Mouse (Mus musculus) frontal cortex, postnatal 36 days (tissue): Measurements from ENCODE around the gene Rbfox2.

Source experiments
- DNase-seq, 2 experiments: peaks; one replicate each; pipeline ENCODE4 v3.0.0; 2022; ENCODE audit warnings: low spot score in 2 of 2

Gene Rbfox2

GRCm38 (mm10) chr15:77235551-77235950, 71.3 kb downstream of the Rbfox2 start:
- DNase-seq = no peak

GRCm38 (mm10) chr15:77234296-77234695, 72.5 kb downstream of the Rbfox2 start:
- DNase-seq = no peak

- no peak for DNase-seq
Measured at GRCm38 (mm10) chr15:77230144-77230543, 76.7 kb downstream of the Rbfox2 start.

- no peak for DNase-seq
Measured at GRCm38 (mm10) chr15:77226831-77227354, 79.9 kb downstream of the Rbfox2 start.

GRCm38 (mm10) chr15:77225858-77226257, 80.9 kb downstream of the Rbfox2 start:
- no peak for DNase-seq

GRCm38 (mm10) chr15:77225274-77225673, 81.5 kb downstream of the Rbfox2 start:
- no peak for DNase-seq

- DNase-seq = no peak
Measured at GRCm38 (mm10) chr15:77220833-77221232, 86.0 kb downstream of the Rbfox2 start.

- DNase-seq = no peak
Measured at GRCm38 (mm10) chr15:77220137-77220536, 86.7 kb downstream of the Rbfox2 start.

- no peak for DNase-seq
Measured at GRCm38 (mm10) chr15:77219571-77219970, 87.2 kb downstream of the Rbfox2 start.

GRCm38 (mm10) chr15:77218007-77218406, 88.8 kb downstream of the Rbfox2 start:
- DNase-seq = no peak

GRCm38 (mm10) chr15:77217523-77217922, 89.3 kb downstream of the Rbfox2 start:
- DNase-seq = no peak

- no peak for DNase-seq
Measured at GRCm38 (mm10) chr15:77216704-77217103, 90.1 kb downstream of the Rbfox2 start.

GRCm38 (mm10) chr15:77215178-77215800, 91.5 kb downstream of the Rbfox2 start:
- DNase-seq = no peak

- no peak for DNase-seq
Measured at GRCm38 (mm10) chr15:77214410-77215107, 92.2 kb downstream of the Rbfox2 start.

GRCm38 (mm10) chr15:77213829-77214228, 93.0 kb downstream of the Rbfox2 start:
- DNase-seq = no peak

GRCm38 (mm10) chr15:77212818-77213217, 94.0 kb downstream of the Rbfox2 start:
- DNase-seq = no peak

- no peak for DNase-seq
Measured at GRCm38 (mm10) chr15:77212217-77212757, 94.5 kb downstream of the Rbfox2 start.

GRCm38 (mm10) chr15:77206996-77207395, 99.8 kb downstream of the Rbfox2 start:
- no peak for DNase-seq

GRCm38 (mm10) chr15:77204951-77205350, 101.9 kb downstream of the Rbfox2 start:
- no peak for DNase-seq

GRCm38 (mm10) chr15:77203255-77203981, 103.4 kb downstream of the Rbfox2 start:
- DNase-seq = no peak

GRCm38 (mm10) chr15:77202881-77203254, 103.9 kb downstream of the Rbfox2 start:
- DNase-seq = no peak

- no peak for DNase-seq
Measured at GRCm38 (mm10) chr15:77202223-77202622, 104.6 kb downstream of the Rbfox2 start.
